Mouse (Mus musculus) right cerebral cortex, postnatal 10 days (tissue): Measurements from ENCODE around the gene Irak2.

Source experiments
- DNase-seq, 2 experiments: peaks; one replicate each; pipeline ENCODE4 v3.0.0; 2021; ENCODE audit warnings: low spot score in 2 of 2

Irak2 gene

GRCm38 (mm10) chr6:113638302-113639040, at the start of gene Irak2:
Gene Irak2 (plus strand): TSS chr6:113638467.
- DNase-seq: peak; percentile 93 to 95

DNA sequence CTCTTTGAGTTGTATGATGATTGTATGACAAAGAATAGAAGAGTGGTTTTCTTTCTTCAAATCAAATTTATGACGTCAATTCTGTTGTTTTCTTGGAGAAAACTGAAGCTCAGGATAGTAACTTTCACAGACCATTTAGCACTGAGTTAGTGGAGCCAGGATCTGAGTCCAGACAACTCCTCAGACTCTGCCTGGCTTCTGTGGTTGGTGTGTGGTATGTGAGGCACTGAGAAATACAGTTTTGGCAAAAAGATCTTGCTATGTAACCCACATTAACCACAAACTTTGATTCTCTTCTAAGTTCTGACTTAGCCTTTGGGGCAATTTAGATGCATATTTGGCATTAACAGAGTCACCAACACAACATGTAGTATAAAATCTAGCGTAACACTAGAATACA, 45.6 kb upstream of the Irak2 start:
- DNase-seq: no peak

DNA sequence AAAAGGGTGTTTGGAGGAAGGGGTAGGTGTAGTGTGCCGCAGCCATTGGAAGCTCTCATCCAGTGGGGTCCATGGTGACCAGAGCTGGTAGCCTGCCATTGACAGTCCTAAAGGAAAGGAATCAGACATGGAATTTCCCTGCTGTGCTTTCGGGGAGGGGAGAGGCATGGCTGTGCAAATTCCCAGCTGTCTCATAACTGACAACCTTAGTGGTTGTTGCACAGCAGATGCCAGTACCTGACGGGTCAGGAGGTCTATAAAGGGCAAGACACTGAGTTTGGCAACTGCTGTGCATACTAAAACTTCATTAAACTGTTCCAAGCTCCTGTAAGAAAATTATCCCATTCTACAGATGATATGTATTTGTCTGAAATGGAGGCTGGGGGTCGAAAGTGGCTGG, 40.3 kb upstream of the Irak2 start:
- no peak for DNase-seq

DNA sequence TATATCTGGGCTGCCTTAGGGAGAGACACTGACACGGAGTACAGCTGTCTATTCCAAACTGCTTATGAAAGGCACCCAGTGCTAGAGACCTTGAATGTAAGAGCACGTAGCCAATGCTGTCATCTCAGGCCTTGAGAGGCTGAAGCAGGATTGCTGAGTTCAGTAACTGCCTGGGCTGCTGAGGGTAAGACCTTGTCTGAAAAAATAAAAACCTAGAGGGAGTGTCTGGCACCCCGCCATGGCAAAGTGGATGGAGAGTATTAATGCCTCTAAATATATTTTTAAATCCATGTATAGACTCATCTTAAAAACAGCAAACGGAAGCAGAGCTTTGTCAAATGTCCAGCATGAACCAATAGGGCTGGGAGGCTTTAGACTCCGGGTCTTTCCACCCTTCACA, 38.4 kb upstream of the Irak2 start:
- peak in 1 of 2 experiments; percentile 42 for DNase-seq

- DNase-seq: no peak
Observed at GRCm38 (mm10) chr6:113600543-113601139, 37.6 kb upstream of the Irak2 start, which contains the start of gene Fancd2os. Gene Fancd2os (minus strand): TSS chr6:113600715.

DNA sequence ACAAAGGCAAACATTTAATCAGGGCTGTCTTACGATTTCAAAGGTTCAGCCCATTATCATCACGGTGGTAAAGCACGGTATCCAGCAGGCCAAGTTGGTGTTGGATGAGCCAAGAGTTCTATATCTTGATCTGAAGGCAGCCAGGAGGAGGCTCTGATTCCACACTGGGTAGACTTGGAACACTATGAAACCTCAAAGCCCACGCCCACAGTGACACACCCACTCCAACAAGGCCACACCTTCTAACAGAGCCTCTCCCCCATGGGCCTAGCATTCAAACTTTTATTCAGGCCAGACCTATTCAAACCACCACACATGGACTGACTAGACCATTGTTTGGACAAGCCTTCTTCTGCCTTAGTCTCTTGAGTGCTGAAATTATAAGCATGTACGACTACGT, 35.4 kb upstream of the Irak2 start:
- DNase-seq: no peak

DNA sequence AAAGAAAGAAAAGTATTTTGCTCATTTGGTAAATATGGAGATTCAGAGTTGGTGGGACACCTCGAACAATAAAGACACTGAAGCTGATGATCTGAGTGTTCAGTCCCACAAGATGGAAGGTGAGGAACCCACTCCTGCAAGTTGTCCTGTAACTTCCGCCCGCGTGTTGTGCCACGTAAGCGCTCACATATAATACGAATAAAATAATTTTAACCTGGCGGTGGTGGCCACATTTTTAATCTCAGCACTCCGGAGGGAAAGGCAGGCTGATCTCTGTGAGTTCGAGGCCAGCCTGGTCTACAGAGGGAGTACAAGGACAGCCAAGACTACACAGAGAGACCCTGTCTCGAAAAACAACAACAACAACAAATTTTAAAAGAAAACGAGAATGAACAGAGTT, 34.3 kb upstream of the Irak2 start:
- DNase-seq: no peak

- peak; percentile 94 to 96 for DNase-seq
Observed at GRCm38 (mm10) chr6:113604432-113605223, 33.6 kb upstream of the Irak2 start, which contains the start of gene Brk1. Gene Brk1 (plus strand): TSS chr6:113604772.

DNA sequence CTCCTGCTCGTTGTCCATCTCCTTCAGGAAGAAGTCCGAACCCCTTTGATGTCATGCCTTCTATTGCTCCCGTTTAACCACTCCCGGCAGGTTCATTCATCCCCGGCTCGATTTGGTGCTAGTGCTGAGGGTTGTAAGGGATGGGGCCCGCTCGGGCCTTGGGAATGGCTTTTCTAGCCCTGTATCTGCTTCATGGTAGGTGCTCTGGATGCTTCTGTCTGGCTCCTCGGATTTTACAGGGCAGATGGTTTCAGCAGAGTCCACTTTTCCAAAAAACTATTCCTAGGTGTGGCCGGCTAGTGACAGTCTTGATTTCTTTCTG, 33.1 kb upstream of the Irak2 start:
- no peak for DNase-seq

DNA sequence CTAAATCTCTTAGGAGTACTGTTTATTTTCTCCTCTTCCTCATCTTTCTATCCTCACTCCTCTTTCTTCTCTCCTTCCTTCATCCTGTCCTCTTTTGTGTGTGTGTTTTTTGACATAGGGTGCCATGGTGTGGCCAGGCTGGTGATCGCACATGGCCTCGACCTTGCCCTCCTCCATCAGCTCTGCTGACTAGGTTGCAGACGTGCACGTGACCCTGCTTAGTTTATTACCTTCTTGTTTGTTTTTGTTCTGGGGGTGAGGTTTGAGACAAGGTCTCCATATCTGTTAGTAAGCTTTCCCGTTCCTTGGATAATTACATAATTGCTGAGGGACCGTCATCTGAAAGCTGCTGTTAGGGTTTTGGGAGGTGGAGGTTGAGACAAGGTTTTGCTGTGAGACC, 29.4 kb upstream of the Irak2 start:
- no peak for DNase-seq

DNA sequence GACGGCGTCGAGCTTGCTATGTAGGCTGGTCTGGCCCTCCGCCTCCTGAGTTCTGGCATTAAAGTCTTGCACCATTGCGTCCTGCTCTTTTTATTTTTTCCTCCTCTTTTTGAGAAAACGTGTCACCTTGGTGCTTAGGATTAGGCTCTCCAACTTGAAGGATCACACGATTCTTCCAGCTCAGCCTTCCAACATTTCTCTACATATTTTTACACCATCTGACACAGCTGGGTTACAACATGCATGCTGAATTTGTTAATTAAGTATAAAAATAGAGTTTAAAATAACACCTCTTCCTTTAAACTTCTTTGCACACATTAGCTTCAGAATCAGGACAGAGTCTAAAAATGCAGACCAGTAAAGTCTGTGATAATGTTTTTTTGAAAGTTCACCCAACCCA, 29.0 kb upstream of the Irak2 start:
- no peak for DNase-seq

DNA sequence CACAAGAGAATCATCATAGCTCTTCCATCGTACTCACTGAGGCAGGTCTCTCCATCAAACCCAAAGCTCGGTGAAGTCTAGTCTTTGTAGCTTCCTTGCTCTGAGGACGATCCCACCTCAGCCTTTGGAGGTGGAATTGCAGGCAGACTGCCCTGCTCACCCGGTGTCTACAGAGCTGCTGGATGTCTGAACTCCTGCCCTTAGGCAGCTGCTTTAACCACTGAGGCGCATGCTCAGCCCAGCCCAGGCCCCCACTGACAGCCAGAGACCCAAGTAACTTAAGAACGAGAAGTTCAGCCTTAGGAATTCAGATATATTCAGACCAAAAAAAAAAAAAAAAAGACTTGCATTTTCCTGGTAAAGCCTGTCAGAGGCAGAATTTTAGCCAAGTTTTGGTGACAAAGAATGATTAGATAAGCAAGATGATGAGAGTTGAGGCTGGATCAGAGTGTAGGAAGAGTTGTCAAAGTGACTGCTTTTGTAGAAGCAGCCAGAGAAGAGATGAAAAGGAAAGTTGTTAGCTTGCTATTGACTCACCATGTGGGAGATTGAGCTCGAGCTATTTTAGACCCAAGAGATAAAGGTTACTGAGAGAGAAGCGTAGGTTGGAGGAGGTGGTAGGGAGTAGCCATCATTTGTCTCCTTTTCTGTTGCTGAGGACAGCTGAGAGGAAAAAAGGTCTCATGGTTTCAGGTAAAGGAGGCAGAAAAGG, 25.9 kb upstream of the Irak2 start:
- peak in 1 of 2 experiments; percentile 36 for DNase-seq

- DNase-seq: no peak
Observed at GRCm38 (mm10) chr6:113614152-113614551, 24.1 kb upstream of the Irak2 start.

GRCm38 (mm10) chr6:113614997-113615396, 23.3 kb upstream of the Irak2 start:
- no peak for DNase-seq

DNA sequence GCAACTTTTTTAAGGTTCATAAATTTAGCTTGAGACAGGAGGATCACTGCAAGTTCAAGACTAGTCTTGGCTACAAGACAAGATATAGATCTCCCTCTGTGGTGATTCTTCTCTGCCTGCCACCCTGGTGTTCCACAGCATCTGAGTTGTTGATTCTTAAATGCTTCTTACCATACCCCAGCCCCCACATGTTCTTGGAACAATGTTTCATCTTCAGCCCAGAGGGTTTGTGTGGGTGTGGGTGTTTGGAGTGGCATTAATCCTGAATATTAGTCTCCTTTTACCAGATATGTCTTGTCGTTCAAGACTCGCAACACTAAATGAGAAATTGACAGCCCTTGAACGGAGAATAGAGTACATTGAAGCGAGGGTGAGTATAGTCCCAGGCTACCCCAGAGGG, 22.8 kb upstream of the Irak2 start:
- no peak for DNase-seq

GRCm38 (mm10) chr6:113623386-113623785, 14.9 kb upstream of the Irak2 start:
- no peak for DNase-seq

DNA sequence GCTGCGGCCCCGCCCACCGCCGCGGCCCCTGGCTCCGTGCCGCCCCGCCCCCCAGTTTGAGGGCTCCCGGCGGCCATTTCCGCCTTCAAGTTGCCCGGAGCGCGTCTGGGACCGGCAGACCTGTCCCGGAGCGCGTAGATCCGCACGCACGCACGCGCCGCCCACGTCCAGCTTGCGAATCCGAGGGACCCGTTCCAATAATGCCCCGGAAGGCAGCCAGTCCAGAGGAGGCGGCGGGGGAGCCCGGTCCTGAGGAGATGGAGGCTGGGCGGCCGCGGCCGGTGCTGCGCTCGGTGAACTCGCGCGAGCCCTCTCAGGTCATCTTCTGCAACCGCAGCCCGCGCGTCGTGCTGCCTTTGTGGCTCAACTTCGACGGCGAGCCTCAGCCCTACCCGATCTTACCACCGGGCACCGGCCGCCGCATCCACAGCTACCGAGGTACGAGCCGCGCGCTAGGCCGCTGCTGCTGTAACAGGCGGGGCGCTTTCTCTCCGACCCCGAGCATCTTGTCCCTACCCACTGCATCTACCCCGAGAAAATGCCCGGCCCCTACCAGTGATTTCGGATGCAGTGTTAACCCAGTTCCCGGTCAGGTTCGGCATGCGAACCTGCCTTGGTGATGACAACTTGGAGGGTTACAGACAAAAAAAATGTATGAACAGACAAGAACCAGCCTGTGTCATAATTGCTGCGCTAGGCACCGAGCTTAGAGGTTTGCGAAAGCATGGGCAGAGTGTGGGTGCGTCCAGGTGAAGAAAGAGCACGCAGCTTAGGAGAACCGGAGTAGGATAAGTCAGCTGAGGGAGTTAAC, 14.1 kb upstream of the Irak2 start, which contains the start of gene Vhl:
Gene Vhl (plus strand): TSS at position 19 of the 811 bp plus-strand sequence.
- peak; percentile 91 to 92 for DNase-seq

DNA sequence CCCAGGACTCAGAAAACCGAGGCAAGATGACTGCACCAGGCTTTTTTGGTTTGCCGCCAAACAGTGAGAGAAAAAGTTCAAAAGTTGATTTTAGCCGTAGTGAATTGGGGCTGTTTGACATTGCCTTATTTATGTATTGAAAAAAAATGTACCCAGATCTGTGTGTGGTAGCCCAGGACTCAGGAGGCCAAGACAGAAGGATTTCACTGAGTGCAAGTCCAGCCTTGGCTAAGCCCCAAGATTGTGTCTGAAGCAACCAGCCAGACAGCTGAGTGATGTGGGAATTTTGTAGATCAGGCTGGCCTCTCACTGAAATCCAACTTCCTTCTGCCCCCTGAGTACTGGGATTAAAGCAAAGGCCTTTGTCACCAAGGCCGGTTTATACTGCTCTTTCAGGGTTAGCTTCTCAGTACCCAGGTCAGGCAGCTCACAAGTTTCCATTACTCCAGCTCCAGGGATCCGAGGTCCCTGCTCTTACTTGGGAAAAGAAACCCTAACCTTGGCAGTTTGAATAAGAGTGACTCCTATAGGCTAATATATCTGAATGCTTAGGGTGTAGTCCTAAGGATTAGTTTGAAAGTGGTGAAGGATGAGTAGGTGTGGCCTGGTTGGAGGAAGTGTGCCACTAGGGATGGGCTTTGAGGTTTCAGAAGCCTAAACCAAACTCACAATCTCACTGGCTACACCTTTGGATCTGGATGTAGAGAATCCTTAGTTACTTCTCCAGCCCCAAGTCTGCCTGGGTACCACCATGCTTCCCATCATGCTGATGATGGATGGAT, 13.1 kb upstream of the Irak2 start:
- DNase-seq: peak; percentile 56 to 63

- peak; percentile 61 to 70 for DNase-seq
Observed at GRCm38 (mm10) chr6:113630322-113630721, 7.9 kb upstream of the Irak2 start.

GRCm38 (mm10) chr6:113632863-113633262, 5.4 kb upstream of the Irak2 start:
- DNase-seq: no peak
